Mouse (Mus musculus): ENCODE results near the gene Npepps. TPM values are rescaled to one million over a fixed set of nuclear protein-coding genes. Genes with fewer than 3 reads are reported as not detected.

Gene Npepps
- total and polyA plus RNA-seq, 3 experiments, result 20.5 to 41.6 TPM; not detected in 1

GRCm38 (mm10) chr11:97304631-97305030, 24.2 kb upstream of the Npepps start:
- no peak for TF ChIP-seq TCF12 (IDR thresholded peaks at IDR 0.05; ENCODE audit: low read depth, low read length)
- no peak for TF ChIP-seq TBP (IDR thresholded peaks at IDR 0.05; ENCODE audit: low read depth, low read length)

GRCm38 (mm10) chr11:97302231-97302781, 21.9 kb upstream of the Npepps start:
- no peaks in the 10 kb centered on the region for H3K79me2 ChIP-seq (ENCODE audit: control insufficient read depth, insufficient read depth, low read length, poor library complexity)
- H3K27ac ChIP-seq (ENCODE audit: control insufficient read depth, low read depth, low read length), result no peak overlapping the region
- peaks cover 0 to 2% of the 10 kb centered on the region in 2 experiments; a peak in 1 of 4 replicates for H3K27me3 ChIP-seq (ENCODE audit: control insufficient read depth in 1 of 2, insufficient read depth in 2 of 2, low read length in 2 of 2)
- DNase-seq (ENCODE audit: low read depth, low spot score), result no peak
- no peak overlapping the region for H3K9ac ChIP-seq (ENCODE audit: control insufficient read depth, low read depth, low read length, poor library complexity, severe bottlenecking)
- H3K4me1 ChIP-seq (ENCODE audit: control insufficient read depth in 1 of 2, insufficient read depth in 2 of 2, low read length in 2 of 2), result peaks cover 0 to 10% of the 10 kb centered on the region in 2 experiments; a peak in 2 of 4 replicates
- TF ChIP-seq USF2 (IDR thresholded peaks at IDR 0.05; ENCODE audit: borderline replicate concordance in 1 of 2, insufficient read depth in 1 of 2, low read depth in 1 of 2, low read length in 2 of 2) (no peak), E2F4 (IDR thresholded peaks at IDR 0.05; ENCODE audit: borderline replicate concordance, low read depth, low read length) (no peak), ZNF384 (IDR thresholded peaks at IDR 0.05; ENCODE audit: low read depth, low read length) (peak; percentile 63), ZKSCAN1 (IDR thresholded peaks at IDR 0.05; ENCODE audit: low read depth, low read length) (no peak), JUND (IDR thresholded peaks at IDR 0.05; ENCODE audit: low read depth, low read length) (no peak)
- H3K4me3 ChIP-seq (ENCODE audit: control insufficient read depth in 1 of 2, insufficient read depth in 1 of 2, low read depth in 2 of 2, low read length in 2 of 2), result no peak overlapping the region
- H3K36me3 ChIP-seq (ENCODE audit: control insufficient read depth in 1 of 2, insufficient read depth in 2 of 2, low read length in 2 of 2), result no peaks in the 10 kb centered on the region
- no peaks in the 10 kb centered on the region for H3K9me3 ChIP-seq (replicated peaks; ENCODE audit: insufficient read depth, low read length)

More at GRCm38 (mm10) chr11:97304631-97305030, 24.2 kb upstream of the Npepps start:
- H3K4me3 ChIP-seq (ENCODE audit: control insufficient read depth in 1 of 2, insufficient read depth in 1 of 2, low read depth in 2 of 2, low read length in 2 of 2), result no peak overlapping the region
- H3K4me1 ChIP-seq (ENCODE audit: control insufficient read depth in 1 of 2, insufficient read depth in 2 of 2, low read length in 2 of 2), result peaks cover 3 to 10% of the 10 kb centered on the region in 2 experiments; a peak in 3 of 4 replicates
- peaks cover 0 to 6% of the 10 kb centered on the region in 2 experiments; a peak in 2 of 4 replicates for H3K36me3 ChIP-seq (ENCODE audit: control insufficient read depth in 1 of 2, insufficient read depth in 2 of 2, low read length in 2 of 2)
- H3K79me2 ChIP-seq (ENCODE audit: control insufficient read depth, insufficient read depth, low read length, poor library complexity), result no peaks in the 10 kb centered on the region; the same call in 1 of the 2 replicates
- no peak for DNase-seq (ENCODE audit: low read depth, low spot score)
- no peaks in the 10 kb centered on the region for H3K27me3 ChIP-seq (ENCODE audit: control insufficient read depth in 1 of 2, insufficient read depth in 2 of 2, low read length in 2 of 2)
- H3K27ac ChIP-seq (ENCODE audit: control insufficient read depth, low read depth, low read length), result no peak overlapping the region
- no peaks in the 10 kb centered on the region for H3K9me3 ChIP-seq (replicated peaks; ENCODE audit: insufficient read depth, low read length)
- no peak overlapping the region for H3K9ac ChIP-seq (ENCODE audit: control insufficient read depth, low read depth, low read length, poor library complexity, severe bottlenecking)

GRCm38 (mm10) chr11:97301406-97301805, 21.0 kb upstream of the Npepps start:
- H3K79me2 ChIP-seq (ENCODE audit: control insufficient read depth, insufficient read depth, low read length, poor library complexity), result no peaks in the 10 kb centered on the region
- no peaks in the 10 kb centered on the region for H3K9me3 ChIP-seq (replicated peaks; ENCODE audit: insufficient read depth, low read length)
- no peak overlapping the region for H3K4me3 ChIP-seq (ENCODE audit: control insufficient read depth in 1 of 2, insufficient read depth in 1 of 2, low read depth in 2 of 2, low read length in 2 of 2)
- no peak overlapping the region for H3K27ac ChIP-seq (ENCODE audit: control insufficient read depth, low read depth, low read length)
- no peak overlapping the region for H3K9ac ChIP-seq (ENCODE audit: control insufficient read depth, low read depth, low read length, poor library complexity, severe bottlenecking)
- no peaks in the 10 kb centered on the region for H3K36me3 ChIP-seq (ENCODE audit: control insufficient read depth in 1 of 2, insufficient read depth in 2 of 2, low read length in 2 of 2)
- no peak for TF ChIP-seq MXI1 (IDR thresholded peaks at IDR 0.05; ENCODE audit: low read depth, low read length)
- no peak for TF ChIP-seq MEF2A (IDR thresholded peaks at IDR 0.05; ENCODE audit: extremely low read depth, insufficient replicate concordance, low read depth, low read length, poor library complexity, severe bottlenecking)
- no peak for TF ChIP-seq GATA1 (IDR thresholded peaks at IDR 0.05; ENCODE audit: low read depth, low read length)
- TF ChIP-seq ZMIZ1 (IDR thresholded peaks at IDR 0.05; ENCODE audit: low read depth, low read length), result no peak
- no peak for TF ChIP-seq JUND (IDR thresholded peaks at IDR 0.05; ENCODE audit: low read depth, low read length)
- no peak for TF ChIP-seq ETS1 (IDR thresholded peaks at IDR 0.05; ENCODE audit: low read depth, low read length)
- TF ChIP-seq TCF12 (IDR thresholded peaks at IDR 0.05; ENCODE audit: low read depth, low read length), result no peak
- no peak for TF ChIP-seq GABPA (IDR thresholded peaks at IDR 0.05; ENCODE audit: low read depth, low read length)
- no peak for TF ChIP-seq NELFE (IDR thresholded peaks at IDR 0.05; ENCODE audit: low read depth, low read length)
- no peak for TF ChIP-seq NRF1 (IDR thresholded peaks at IDR 0.05; ENCODE audit: insufficient read depth, low read depth, low read length, poor library complexity, severe bottlenecking)
- no peak for TF ChIP-seq BHLHE40 (IDR thresholded peaks at IDR 0.05; ENCODE audit: borderline replicate concordance, low read depth, low read length)
- TF ChIP-seq MAX (IDR thresholded peaks at IDR 0.05; ENCODE audit: low read length), result no peak
- no peak for TF ChIP-seq ELF1 (IDR thresholded peaks at IDR 0.05; ENCODE audit: low read depth, low read length)
- TF ChIP-seq RAD21 (IDR thresholded peaks at IDR 0.05; ENCODE audit: low read depth, low read length), result no peak
- TF ChIP-seq RCOR1 (IDR thresholded peaks at IDR 0.05; ENCODE audit: low read depth, low read length), result no peak
- TF ChIP-seq MYB (IDR thresholded peaks at IDR 0.05; ENCODE audit: low read depth, low read length), result no peak
- peaks cover 0 to 2% of the 10 kb centered on the region in 2 experiments; a peak in 1 of 4 replicates for H3K27me3 ChIP-seq (ENCODE audit: control insufficient read depth in 1 of 2, insufficient read depth in 2 of 2, low read length in 2 of 2)
- H3K4me1 ChIP-seq (ENCODE audit: control insufficient read depth in 1 of 2, insufficient read depth in 2 of 2, low read length in 2 of 2), result peaks cover 0 to 10% of the 10 kb centered on the region in 2 experiments; a peak in 2 of 4 replicates
- no peak for DNase-seq (ENCODE audit: low read depth, low spot score)

Measured in MEL (cell line).